12 mouse cellular contexts compared by ENCODE assay signal in genomic region chr1:191445401-191445800, GRCm38 (mm10). TPM values are rescaled to one million over a fixed set of nuclear protein-coding genes. Genes with fewer than 3 reads are reported as not detected.
DNase-seq lines count a peak whose midpoint lies in the region; ATAC-seq and TF ChIP-seq lines count a peak whose summit lies in the region.
"Had no signal": no experiment of that assay in that cellular context is flagged by ENCODE, and none has a peak within 500 bp of the region (broad histone marks: within the 10 kb centered on the region; RNA-seq: fewer than 3 reads in every experiment).

No protein-coding gene starts in this region.

- no peak for DNase-seq in spleen, adult 2 months (ENCODE audit: low read depth in 1 of 2, low spot score in 2 of 2)
- no peak for DNase-seq in spleen, adult 12 weeks (ENCODE audit: low spot score)
- DNase-seq in gonadal fat pad, adult 2 months (ENCODE audit: low read depth), result peak; percentile 79
- peak; percentile 40 for DNase-seq in liver
- DNase-seq in thymus, postnatal 4 days, result peak; percentile 41
- DNase-seq in urinary bladder, postnatal 25 days (ENCODE audit: low spot score), result no peak
- no peak for DNase-seq in left cerebral cortex, postnatal 25 days (ENCODE audit: low spot score in 2 of 2)
- DNase-seq: cerebellum, postnatal 14 days; gastrocnemius, postnatal 14 days had no signal

- peak overlapping the region; percentile 31 for H3K4me3 ChIP-seq in spleen, adult 2 months (ENCODE audit: extremely low read depth, insufficient read depth, insufficient read length)

- no peak for TF ChIP-seq CTCF in spleen, adult 2 months (IDR thresholded peaks at IDR 0.05; ENCODE audit: extremely low read depth, insufficient read depth, insufficient read length, insufficient replicate concordance)

- intact Hi-C loops in left cerebral cortex, postnatal 25 days (cut with DNase I), result no loop called here

- TF ChIP-seq POLR2A in spleen, adult 2 months (IDR thresholded peaks at IDR 0.05; ENCODE audit: low read depth, low read length), result no peak

- no peaks in the 10 kb centered on the region for H3K27me3 ChIP-seq in spleen, adult 2 months (ENCODE audit: control insufficient read depth, insufficient read depth, low read length)

- no peaks in the 10 kb centered on the region for H3K36me3 ChIP-seq in spleen, adult 2 months (ENCODE audit: control insufficient read depth, insufficient read depth, low read length)
- H3K36me3 ChIP-seq: G1E had no signal

- ATAC-seq in erythroblast, adult 5-6 weeks (replicated peaks; ENCODE audit: low FRiP score, poor library complexity, severe bottlenecking), result no peak

- H3K27ac ChIP-seq in spleen, adult 2 months (ENCODE audit: insufficient read depth, low read length), result no peak overlapping the region
- H3K27ac ChIP-seq: hindbrain, embryonic 14.5 days had no signal

- WGBS in spleen, adult 2 months, result 53% methylated on average over 12 of the region's 12 CpGs

- peaks cover 7% of the 10 kb centered on the region; the same call in 1 of the 2 replicates for H3K4me1 ChIP-seq in spleen, adult 2 months (ENCODE audit: control insufficient read depth, insufficient read depth, insufficient read length)

RNA-seq across cellular contexts. Expression of gene Ppp2r5a, which starts 42.3 kb away (rescaled TPM):
- polyA plus RNA-seq in spleen, adult 2 months (2012; rRNA removed), result 49.2 and 65.2 TPM in 2 replicates
- 129 and 169 TPM in 2 replicates for polyA plus RNA-seq in gonadal fat pad, adult 2 months (2012; rRNA removed)
- 10 to 100 TPM; 89.1 to 94.5 TPM for total RNA-seq in left cerebral cortex, postnatal 25 days (2021)
- 52.7 and 60.3 TPM in 2 replicates for total RNA-seq in erythroblast, adult 5-6 weeks (2015; ENCODE audit: low replicate concordance)
- 56.3 and 62.8 TPM in 2 replicates for total RNA-seq in erythroblast, adult 5-6 weeks (2017; ENCODE audit: low replicate concordance)

Comparison
In these comparisons a context has a peak if more than half of its experiments do, and no peak if none do; other contexts are left out.
1. DNase-seq: peak in gonadal fat pad, adult 2 months (single experiment), liver (single experiment) and thymus, postnatal 4 days (single experiment); none in spleen, adult 2 months (0 of 2), spleen, adult 12 weeks (single experiment), urinary bladder, postnatal 25 days (single experiment) and left cerebral cortex, postnatal 25 days (0 of 2).